Mouse (Mus musculus) frontal cortex, adult 2 months (tissue): ENCODE results near the gene Lmntd1. TPM values are rescaled to one million over a fixed set of nuclear protein-coding genes. Genes with fewer than 3 reads are reported as not detected.
"Not testable (repeated sequence)": the region's sequence is repeated elsewhere in the genome, so short reads cannot be mapped to it uniquely, and the experiment has no call there.

Experiments
- DNase-seq, 2 experiments: peaks; one replicate each; pipeline ENCODE4 v3.0.0; 2022; ENCODE audit warnings: low spot score in 1 of 2; ENCODE audit errors: extremely low spot score in 1 of 2
- polyA plus RNA-seq: library from polyadenylated mRNA; depleted of rRNA; stranded (reverse); fragments of >200 nt; gene quantifications from 2 replicates; pipeline ENCODE4 v1.2.3, GENCODE M21; 2012

The Lmntd1 gene
- polyA plus RNA-seq, 1 experiment: 2.1 TPM

DNA sequence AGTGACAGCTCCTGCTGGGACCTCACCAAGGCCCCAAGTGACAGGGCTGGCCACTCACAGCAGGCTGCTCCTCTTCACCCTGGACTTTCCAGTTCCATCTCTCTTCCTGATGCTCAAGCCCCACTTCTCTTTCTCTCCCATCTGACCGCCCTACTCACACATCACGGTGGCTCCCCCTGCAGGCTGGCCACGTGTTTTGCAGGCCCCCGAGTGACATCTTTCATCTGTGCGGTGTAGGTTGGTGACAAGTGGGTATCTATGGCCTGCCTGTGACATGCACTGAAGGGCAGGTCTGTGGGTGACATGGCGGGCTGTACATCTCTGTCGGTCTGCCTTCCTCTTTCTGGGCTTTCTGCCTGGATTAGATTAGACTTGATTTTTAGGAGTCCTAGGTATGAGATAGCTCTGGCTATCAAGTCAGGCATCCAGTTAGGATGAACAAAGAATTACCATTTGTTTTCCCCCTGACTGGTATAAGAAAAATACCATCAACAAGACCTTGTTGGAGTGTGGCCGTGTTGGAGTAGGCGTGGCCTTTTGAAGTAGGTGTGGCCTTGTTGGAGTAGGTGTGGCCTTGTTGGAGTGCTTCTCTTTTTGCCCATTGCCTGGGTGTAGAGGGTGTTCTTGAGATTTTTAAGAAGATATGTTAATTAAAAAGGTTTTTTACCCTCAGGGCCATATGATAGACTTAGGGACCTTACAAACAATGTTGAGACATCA, 265.8 kb downstream of the Lmntd1 start:
- DNase-seq: no peak

DNA sequence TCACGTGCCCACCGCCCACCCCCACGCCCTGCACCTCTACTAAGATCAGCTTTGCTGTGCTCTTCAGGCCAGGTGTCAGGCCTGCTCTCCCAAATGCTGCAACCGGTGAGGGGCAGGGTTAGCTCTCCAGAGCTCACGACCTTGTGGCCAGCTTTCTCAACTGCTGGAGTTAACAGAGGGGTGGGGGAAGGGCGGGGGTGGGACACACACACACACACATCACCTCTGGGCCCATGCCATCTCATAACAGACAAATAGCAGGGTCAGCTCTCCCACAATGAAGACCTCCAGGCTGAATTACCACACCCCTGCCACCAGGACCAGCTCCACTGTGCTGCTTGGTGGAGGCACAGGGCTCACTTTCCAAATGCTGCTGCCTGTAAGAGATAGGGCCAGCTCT, 266.5 kb downstream of the Lmntd1 start:
- DNase-seq: no peak

DNA sequence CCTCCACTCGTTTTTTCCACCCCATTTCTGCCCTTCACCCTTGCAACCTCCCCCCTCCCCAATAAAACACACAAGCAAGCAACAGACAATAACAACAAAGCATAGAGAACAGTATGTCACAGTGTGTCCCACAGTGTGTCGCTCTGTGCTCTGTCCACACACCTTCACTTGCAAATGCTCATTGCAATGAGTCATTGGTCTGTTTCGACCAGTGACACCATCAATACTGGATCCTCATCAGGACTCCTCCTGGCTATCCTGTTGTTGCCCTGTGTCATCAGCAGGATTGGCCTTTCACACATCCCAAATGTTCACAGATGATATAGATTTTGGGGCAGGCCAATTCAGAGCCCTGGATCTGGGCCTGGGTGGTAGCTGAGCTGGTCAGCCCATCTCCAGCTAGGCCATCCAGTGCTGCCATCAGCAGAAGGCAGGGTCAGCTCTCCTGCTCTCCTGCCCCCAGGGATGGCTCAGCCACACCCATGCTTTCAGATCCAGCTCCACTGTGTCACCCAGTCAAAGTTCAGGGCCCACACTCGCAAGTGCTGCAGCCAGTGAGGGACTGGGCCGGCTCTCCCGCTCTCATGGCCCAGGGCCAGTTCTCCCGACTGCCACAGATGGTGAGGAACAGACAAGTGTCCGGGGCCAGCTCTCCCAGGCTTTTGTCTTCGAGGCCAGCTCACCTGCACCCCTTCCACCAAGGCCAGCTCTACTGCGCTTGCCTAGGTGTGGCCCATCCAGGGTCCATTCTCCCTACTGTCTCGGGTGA, 267.1 kb downstream of the Lmntd1 start:
- no peak for DNase-seq

DNA sequence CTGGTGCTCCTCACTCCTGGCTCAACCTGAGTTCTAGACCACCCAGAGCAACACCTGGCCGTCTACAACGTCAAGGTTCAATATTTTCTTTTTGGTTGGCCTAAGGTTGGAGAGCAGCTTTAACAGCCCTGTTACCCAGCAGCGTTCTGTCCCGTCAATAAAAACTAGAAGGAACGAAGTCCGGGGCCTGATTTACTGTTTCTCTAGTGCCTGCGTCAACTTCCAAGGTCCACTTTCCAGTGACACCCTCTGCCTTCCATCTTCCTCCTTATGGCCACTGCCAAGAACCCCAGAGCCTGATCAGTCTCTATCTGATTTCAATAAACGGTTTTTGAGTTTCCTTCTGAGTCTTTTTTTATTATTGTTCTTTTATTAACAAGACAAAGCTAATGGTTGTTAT, 267.8 kb downstream of the Lmntd1 start:
- no peak for DNase-seq

DNA sequence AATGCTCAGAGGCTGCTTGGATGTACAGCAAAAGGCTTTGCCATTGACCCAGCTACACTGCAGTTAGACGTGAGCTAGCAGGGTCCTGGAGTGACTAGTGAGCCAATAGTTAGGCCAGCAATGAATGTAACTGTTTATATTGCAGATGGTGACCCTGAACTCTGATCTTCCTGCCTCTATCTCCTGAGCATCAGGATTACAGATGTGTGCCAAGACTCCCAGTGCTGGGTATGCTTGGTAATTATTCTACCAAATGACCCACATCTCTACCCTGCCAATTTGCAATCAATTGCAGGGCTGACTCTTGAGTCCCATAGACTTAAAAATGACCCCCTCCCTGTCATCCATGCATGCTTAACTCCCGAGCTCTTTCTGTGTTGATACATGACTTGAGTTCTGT, 269.4 kb downstream of the Lmntd1 start:
- DNase-seq: no peak

DNA sequence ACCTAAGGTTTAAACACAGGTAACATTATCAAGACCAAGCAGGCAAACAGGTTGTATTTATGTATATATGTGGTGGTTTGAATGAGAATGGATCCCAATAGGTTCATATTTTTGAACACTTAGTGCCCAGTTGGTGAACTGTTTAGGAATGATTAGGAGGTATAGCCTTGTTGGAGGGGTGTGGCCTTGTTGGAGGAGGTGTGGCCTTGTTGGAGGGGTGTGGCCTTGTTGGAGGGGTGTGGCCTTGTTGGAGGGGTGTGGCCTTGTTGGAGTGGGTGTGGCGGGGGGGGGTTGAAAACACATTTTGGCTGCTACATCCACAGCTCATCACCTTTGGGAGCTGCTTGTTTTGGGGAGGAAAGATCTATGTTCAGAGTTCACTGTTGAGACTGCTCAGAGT, 270.7 kb downstream of the Lmntd1 start:
- no peak for DNase-seq

DNA sequence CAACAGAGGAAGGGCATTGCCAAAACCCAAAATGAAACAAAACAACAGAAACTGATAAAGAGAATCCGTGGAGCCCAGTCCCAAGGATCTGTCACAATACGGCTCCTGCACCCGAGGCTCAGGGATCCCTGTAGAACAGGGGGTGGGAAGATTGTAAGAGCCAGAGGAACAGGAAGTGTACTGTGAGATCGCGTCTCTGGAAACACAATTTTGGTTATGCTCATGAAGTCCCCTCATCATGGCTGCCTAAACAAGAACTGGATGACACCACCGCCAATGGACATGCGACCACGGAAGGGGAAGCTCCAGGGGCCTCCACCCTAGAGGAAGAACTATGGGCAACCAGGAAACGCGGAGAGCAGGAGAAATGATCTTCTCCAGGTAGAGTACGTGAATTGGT, 271.3 kb downstream of the Lmntd1 start:
- DNase-seq: no peak

DNA sequence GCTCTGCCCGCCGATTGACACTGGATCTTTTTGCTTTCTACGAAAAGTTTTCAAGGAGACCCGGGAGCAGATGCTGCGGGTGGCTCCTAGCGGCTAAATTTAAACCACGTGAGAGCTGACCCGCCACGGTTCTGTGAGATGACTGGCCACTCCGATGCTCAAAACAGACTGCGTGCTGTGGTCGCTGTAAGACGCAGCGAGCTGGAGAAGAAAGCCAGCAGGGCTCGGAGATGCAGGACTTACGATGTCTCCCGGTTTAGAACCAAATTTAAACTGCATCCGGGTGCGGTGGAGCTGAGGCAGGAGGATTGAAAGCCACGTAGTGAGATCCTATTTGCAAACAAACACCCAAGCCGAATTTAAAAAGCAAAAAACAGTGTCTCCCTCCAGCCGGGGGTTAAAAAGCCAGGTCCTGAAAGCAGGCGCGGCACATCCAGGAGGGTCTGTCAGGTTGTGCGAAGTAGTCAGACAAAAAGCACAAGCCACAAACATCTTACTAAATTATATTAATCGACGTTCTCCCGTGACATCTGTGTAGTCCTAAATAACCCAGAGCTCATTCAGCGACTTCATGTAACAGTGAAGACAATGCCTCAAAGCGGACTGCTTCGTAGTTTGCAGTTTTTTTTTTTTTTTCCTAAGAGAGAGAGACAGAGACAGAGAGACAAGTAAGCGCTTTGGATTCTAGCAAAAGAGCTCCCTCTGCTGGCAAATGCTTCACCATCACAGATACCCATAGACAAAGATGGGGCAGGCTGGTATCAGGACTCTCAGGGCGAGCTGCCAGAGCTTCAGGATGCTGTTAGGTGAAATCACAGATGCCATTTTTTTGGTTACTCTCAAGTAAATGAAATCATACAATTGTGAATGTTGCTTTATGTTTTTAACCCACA, 272.6 kb downstream of the Lmntd1 start:
- DNase-seq: peak; percentile 83 to 97

DNA sequence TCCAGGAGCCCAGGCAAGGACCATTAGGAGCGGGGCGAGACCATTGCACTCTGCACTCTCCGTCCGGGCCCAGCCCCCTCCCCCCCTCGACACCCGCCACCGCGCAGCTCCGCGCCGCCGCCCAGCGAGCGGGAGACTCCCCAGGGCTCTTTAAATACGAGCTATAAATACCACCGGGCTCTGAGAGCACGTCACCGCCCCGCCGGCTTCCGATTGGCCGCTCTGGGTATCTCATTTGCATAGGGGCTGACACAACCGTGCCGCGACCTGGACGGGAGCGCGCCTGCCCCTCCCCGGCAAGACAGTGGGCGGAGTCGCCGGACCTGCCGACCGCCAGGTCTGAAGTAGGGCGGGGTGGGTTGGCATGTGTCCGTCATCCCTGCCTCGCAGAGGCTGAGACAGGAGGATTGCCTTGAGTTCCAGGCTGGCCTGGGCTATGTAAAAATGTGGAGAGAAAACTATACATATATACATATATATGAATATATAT, 273.4 kb downstream of the Lmntd1 start:
- peak; percentile 89 to 96 for DNase-seq

DNA sequence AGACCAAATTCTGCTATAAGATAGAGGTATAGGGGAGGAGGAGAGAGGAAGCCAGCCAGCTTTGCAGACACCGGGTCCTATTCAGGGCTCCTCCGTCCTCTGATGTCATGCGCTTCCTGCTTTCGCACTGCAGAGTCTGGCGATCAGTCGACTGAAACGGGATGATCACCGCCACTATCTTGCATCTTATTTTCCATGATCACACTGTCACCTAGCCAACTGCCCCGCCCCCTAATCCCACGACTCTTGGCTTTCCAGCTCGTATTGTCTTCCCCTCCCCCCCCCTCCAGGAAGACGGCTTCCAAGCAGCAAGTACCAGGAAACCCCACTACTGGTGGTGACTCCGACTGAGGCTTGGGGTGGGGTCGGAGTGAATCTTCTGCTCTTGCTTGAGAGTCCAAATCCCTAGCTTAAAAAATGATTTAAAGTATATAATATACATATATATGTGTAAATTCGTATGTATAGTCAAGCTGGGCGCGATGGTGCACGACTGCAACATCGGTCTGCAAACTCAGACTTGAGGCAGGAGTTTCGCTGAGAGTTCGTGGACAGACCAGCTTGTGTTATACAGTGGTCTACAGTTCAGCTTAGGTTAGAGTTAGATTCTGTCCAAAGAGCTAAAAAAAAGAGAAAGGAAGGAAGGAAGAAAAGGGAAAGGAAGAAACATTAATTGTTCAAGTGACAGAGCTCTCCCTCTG, 274.0 kb downstream of the Lmntd1 start:
- peak in 1 of 2 experiments; percentile 54 for DNase-seq

DNA sequence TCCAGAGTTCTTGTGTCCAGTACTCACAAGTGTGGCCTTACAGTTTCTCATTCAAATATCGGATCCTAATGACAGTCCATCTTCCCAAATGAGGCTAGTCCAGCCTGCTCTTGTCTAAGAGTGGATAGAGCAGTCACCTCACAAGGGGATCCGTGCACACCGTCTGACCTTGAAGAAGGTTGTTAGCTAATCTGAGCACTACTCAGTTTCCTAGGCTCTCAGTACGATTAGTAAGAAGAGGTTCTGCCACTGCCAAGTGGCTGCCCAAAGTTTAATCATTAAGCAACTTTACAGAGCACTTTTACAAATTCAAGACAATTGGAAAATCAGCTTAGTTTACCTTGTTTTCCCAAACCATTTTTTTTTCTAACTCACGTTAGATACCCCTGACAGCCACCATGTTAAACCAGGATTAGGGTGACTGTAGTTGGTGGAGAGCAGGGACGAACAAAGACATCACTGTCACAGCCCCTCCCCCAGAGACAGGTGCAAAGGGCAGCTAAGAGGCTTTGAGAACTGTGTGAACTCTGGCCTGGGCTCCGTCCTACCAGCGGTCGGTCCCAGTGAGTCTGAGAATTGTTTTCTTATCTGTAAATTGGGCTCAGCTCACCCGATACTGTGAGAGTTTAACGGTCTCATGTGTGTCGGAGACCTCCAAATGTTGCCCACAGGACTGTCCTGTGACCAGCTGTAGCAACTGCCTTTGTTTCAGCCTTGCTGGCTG, 275.4 kb downstream of the Lmntd1 start:
- no peak for DNase-seq

DNA sequence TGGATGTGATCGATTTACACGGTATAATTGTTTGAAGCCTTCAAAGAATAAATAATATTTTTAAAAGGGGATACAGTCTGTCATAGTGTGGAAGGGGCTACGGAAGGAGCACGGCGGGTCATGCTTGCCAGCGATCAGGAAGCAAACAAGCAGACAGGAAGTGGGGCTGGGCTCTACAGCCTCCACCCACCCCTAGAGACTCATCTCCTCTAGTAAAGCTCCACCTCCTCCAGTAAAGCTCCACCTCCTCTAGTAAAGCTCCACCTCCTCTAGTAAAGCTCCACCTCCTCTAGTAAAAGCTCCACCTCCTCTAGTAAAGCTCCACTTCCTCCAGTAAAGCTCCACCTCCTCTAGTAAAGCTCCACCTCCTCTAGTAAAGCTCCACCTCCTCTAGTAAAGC, 276.6 kb downstream of the Lmntd1 start:
- not testable (repeated sequence) for DNase-seq

DNA sequence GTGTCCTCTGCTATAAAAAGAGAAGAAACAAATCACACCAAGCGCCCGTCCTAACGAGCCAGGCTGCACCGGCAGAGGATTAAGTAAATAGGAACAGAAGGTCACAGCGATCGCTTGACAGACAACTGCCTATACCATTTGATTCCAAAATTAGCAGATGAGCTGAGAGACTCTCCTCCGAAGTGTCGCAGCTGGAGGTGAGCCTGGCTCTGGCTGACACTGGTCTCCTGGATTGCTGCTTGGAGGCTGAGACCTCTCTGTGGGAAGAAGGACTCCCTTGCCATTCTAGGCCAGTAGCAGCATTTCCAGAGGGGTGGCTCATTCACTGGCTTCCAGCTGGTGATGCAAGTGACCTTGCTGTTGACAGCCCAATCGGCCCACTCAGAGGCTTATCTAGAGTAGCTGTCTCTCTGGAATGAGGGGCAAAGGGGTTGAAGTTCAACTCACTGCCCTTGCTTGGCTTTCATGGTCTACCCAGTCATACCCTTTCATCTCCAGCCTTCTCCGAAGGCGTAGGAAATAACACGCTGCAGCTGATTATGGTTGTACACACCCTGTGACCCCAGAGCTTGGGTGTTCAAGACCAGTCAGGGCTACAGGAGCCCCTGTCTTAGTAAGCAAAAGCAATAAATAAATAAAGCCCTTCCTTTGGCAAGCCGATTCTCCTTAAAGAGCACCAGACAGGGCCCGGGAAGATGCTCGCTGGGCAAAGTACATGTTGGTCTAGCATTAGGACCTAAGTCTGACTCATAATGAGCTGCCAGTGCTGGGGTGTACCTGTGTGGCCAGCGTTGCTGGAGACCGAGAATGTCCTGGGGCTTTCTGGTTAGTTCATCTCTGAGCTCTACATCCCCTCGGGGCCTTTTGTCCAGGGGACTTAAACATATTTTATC, 278.0 kb downstream of the Lmntd1 start:
- no peak for DNase-seq

DNA sequence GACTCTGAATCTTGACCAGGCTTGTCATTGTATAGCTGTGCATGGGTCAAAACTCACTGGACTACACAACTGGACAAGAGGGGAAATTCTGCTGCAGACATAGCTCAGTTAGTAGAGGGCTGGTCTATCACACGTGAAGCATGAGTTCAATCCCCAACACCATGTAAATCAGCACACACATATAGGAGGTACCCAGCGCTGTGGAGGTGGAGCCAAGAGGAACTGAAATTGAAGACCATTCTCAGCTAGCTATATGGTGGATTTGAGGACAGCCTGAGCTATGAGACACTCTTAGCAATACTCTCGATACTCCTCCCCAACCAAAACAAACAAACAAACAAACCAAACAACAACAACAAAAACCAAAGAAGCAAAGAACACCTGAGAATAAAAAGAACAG, 279.9 kb downstream of the Lmntd1 start:
- no peak for DNase-seq

DNA sequence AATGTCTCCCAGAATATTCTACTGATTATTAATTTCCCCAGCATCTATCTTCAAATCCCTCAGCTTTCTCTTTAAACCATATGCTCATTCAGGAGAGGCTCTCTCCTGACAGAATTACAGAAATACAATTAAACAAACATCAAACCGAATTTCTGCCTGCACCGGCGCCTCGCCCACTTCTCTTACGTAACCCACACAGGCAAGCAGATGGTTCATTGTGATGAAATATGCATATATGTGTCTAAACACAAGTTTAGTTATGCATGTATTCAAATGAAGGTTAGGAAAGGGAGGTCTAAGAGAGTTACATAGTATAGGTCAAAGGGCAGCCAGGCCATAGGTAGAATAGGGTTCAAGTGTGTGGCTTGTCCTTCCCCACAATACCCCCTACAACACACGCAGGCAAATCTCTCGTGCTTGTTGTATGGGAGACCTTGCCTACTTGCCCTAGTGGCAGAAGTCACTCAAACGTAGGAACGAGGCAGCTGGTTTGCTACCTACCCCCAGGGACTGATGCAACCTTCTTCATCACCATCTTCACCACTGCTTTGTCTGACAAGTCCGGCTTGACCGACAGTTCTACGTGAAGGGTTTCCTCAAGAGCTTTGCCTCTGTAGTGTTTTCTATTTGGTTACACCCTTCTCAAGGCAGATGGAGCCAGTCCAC, 287.8 kb downstream of the Lmntd1 start:
- DNase-seq: peak; percentile 72 to 83

DNA sequence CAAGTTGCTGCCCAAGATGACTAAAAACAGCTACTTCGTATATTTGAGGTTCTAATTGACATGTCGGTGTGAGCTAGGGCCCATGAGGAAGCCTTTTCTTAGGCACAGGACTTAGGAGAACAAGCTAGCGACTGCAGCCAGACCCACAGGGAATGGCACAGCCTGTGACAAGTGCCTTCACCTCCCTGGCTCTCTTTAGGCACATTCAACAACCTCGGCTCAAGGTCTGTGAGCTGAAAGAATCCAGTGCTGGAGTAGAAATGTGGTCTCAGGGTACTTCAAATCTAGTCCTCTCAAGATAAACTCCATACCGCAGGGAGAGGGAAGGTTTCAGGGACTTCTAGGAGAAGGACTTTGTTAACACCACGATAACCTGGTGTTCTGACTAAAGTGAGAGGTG, 289.0 kb downstream of the Lmntd1 start:
- no peak for DNase-seq

DNA sequence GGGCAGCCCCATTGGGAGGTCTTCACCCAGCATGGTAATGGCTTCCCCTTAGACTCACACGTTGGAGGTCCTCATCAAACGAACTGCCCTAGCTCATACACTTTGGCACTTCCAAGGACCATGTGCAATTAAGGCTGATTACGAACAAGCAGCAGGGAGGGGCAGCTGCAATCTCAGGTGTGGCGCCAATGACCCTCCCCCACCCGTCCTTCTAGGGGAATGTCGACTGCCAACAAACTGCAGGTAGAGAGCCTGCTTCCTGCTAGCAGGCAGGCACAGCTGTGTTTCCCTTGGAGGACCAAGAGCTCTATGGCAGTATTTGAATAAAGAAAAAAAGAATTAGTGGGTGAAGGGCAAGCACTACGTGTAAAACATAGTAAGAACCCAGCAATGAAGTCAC, 289.6 kb downstream of the Lmntd1 start:
- DNase-seq: no peak

DNA sequence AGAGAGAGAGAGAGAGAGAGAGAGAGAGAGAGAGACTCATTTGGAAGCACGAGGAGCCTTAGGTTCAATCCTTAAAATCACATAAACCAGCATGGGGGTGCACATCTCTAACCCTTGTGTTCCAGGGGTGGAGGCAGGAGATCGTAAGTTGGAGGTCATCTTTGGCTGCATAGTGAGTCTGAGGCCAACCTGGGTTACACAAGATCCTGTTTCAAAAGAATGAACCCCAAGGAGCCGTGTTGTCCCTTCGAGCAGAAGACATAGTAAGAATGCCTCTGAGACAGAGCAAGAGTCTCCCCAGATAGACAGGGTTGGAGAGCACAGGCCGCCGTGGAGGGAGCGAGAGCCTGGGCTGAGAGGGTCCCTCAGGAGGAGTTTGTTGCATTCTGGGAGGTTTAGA, 291.9 kb downstream of the Lmntd1 start:
- no peak for DNase-seq
